Mouse (Mus musculus) thymus, postnatal 25 days (tissue): Measurements from ENCODE around the gene Olfr1312.
"Not testable (repeated sequence)": the region's sequence is repeated elsewhere in the genome, so short reads cannot be mapped to it uniquely, and the experiment has no call there.

Experiments used
- DNase-seq: peaks from one replicate; pipeline ENCODE4 v3.0.0; 2022

Olfr1312 gene

DNA sequence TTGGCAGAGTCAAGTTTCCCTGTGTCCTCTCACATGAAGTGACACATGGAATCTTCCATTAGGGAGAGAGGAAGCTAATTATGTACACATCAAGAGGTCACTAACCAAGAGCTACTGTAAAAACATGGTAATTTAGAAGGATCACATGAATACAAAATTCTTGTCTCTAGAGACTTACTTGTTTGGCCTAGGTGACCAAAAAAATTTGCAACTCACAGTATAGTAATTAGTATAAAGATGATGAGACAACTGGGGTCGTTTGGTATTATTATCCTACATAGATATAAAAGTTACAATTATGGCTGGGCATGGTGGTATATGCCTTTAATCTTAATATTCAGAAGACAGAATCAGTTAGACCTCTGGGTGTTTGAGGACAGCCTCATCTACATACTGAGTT is at the start of gene Olfr1312:
Gene Olfr1312, minus strand, starts transcription at position 101 of the 400 bp plus-strand sequence.
- DNase-seq: no peak

GRCm38 (mm10) chr2:112096681-112097080 is 46.6 kb upstream of the Olfr1312 start, which contains the start of gene Olfr1314:
Olfr1314 (minus strand) TSS chr2:112096781.
- DNase-seq: no peak

GRCm38 (mm10) chr2:112077743-112078142 is 27.7 kb upstream of the Olfr1312 start, which contains the start of gene Olfr1313:
Olfr1313 (minus strand) TSS chr2:112077843.
- DNase-seq: no peak

- DNase-seq: not testable (repeated sequence)
Observed at GRCm38 (mm10) chr2:112026971-112027370, 23.1 kb downstream of the Olfr1312 start.

DNA sequence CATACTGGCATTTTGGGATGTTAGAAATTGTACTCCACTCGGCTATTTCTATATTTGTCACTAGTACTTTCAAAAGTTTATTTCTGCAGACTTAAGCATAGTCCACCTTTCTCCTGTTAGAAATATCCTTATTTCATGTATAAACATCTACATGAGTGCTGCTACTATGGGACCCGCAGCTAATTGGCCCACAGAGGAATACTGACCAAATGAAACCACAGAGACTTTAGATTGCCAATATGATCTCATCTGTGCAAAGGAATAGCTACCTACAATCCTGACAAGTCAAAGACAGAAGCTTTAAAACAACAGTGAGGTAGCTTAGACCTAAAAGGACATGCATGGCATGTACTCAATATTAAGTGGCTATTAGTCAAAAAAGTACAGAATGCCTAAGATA is 25.7 kb downstream of the Olfr1312 start, which contains the start of gene Olfr1311:
Gene Olfr1311, minus strand, starts transcription at position 101 of the 400 bp plus-strand sequence.
- no peak for DNase-seq

DNA sequence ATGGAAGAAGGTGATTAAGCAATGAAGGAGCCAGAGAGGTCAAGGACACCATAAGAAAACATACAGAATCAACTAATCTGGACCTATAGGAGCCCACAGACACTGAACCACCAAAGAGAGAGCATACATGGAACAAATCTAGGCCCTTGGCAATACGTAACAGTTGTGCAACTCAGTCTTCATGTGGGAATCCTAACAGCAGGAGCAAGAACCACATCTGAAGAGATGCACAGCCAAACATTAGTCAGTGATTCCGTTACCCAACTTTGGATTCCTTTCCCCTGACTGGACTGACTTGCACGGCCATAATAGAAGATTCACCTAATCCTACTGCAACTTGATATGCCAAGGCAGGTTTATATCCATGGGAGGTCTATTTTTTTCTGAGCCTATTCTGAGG is 35.1 kb downstream of the Olfr1312 start:
- no peak for DNase-seq

DNA sequence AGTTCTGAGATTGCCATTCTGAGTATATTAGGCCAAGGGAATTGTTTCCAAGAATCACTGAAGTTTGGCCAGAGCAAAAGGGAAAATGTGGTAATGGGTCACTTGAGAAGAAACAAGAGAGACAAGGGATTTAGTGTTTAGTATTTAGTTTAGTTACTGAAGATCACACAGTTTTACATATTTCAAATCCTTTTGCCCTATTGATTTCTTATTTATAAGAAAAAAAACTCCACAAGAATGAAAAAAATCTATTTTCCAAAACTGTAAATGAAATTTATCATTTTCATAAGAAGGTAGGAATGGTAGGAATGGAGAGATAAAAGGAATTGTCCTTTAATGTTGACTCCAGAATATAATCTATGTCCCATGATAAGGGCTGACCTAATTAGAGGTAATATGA is 37.4 kb downstream of the Olfr1312 start, which contains the start of gene Olfr1310:
Gene Olfr1310, minus strand, starts transcription at position 101 of the 400 bp plus-strand sequence.
- no peak for DNase-seq

DNA sequence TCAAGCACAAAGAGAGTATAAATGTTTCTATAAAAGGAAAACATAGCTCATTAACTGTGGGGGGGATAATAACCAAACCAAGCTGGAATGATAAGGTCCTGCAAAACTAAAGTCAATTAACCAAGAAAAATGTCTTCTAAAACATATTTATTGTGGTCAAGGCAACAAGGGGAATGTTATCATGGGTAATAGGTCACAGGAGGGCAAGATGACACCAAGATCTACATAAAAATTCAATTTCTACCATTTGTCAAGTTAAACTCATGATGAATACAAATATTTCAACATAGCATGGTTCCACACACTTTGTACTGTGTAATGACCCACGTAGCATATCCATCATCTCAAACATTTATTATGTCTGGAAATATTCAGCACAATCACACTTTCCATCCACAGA is 59.9 kb downstream of the Olfr1312 start, which contains the start of gene Olfr1309:
Gene Olfr1309, minus strand, starts transcription at position 101 of the 400 bp plus-strand sequence.
- no peak for DNase-seq
